Mouse (Mus musculus): ENCODE measurements at regions not wholly inside any gene's neighbourhood (a gene's known extent, or its start where the extent isn't known, plus 50 kb on each side); places are given as distances from the start of the nearest gene placed in this dataset.

GRCm38 (mm10) chr13:3730699-3731021 is 73.5 kb downstream of the Calml3 start:
- H3K4me3 ChIP-seq (ENCODE audit: control insufficient read depth in 1 of 2, insufficient read depth in 1 of 2, low read depth in 2 of 2, low read length in 2 of 2) = no peak overlapping the region
- no peak overlapping the region for H3K9ac ChIP-seq (ENCODE audit: control insufficient read depth, low read depth, low read length, poor library complexity, severe bottlenecking)
- no peak for DNase-seq (ENCODE audit: low read depth, low spot score)
- TF ChIP-seq E2F4 (IDR thresholded peaks at IDR 0.05; ENCODE audit: borderline replicate concordance, low read depth, low read length) (no peak), SIN3A (IDR thresholded peaks at IDR 0.05; ENCODE audit: low read length) (no peak), GATA1 (IDR thresholded peaks at IDR 0.05; ENCODE audit: low read depth, low read length) (no peak), ELF1 (IDR thresholded peaks at IDR 0.05; ENCODE audit: low read depth, low read length) (no peak), NELFE (IDR thresholded peaks at IDR 0.05; ENCODE audit: low read depth, low read length) (no peak), SMC3 (IDR thresholded peaks at IDR 0.05; ENCODE audit: low read depth, low read length) (no peak), POLR2A (IDR thresholded peaks at IDR 0.05; ENCODE audit: control insufficient read depth in 1 of 2, insufficient read depth in 1 of 2, low read depth in 1 of 2, low read length in 2 of 2, poor library complexity in 1 of 2) (no peak), MYC (IDR thresholded peaks at IDR 0.05; ENCODE audit: low read depth, low read length) (no peak)
- H3K4me1 ChIP-seq (ENCODE audit: control insufficient read depth in 1 of 2, insufficient read depth in 2 of 2, low read length in 2 of 2) = no peaks in the 10 kb centered on the region
- no peaks in the 10 kb centered on the region; a peak in 2 of 4 replicates for H3K27me3 ChIP-seq (ENCODE audit: control insufficient read depth in 1 of 2, insufficient read depth in 2 of 2, low read length in 2 of 2)
- H3K79me2 ChIP-seq (ENCODE audit: control insufficient read depth, insufficient read depth, low read length, poor library complexity) = no peaks in the 10 kb centered on the region
- no peaks in the 10 kb centered on the region for H3K36me3 ChIP-seq (ENCODE audit: control insufficient read depth in 1 of 2, insufficient read depth in 2 of 2, low read length in 2 of 2)
- H3K27ac ChIP-seq (ENCODE audit: control insufficient read depth, low read depth, low read length) = no peak overlapping the region
- no peaks in the 10 kb centered on the region for H3K9me3 ChIP-seq (replicated peaks; ENCODE audit: insufficient read depth, low read length)

GRCm38 (mm10) chr13:3729926-3730698 is 74.0 kb downstream of the Calml3 start:
- Histone ChIP-seq H3K4me1 (ENCODE audit: control insufficient read depth in 1 of 2, insufficient read depth in 2 of 2, low read length in 2 of 2) (no peaks in the 10 kb centered on the region), H3K79me2 (ENCODE audit: control insufficient read depth, insufficient read depth, low read length, poor library complexity) (no peaks in the 10 kb centered on the region), H3K36me3 (ENCODE audit: control insufficient read depth in 1 of 2, insufficient read depth in 2 of 2, low read length in 2 of 2) (no peaks in the 10 kb centered on the region), H3K27ac (ENCODE audit: control insufficient read depth, low read depth, low read length) (no peak overlapping the region), H3K9ac (ENCODE audit: control insufficient read depth, low read depth, low read length, poor library complexity, severe bottlenecking) (no peak overlapping the region), H3K27me3 (ENCODE audit: control insufficient read depth in 1 of 2, insufficient read depth in 2 of 2, low read length in 2 of 2) (no peaks in the 10 kb centered on the region; a peak in 2 of 4 replicates), H3K4me3 (ENCODE audit: control insufficient read depth in 1 of 2, insufficient read depth in 1 of 2, low read depth in 2 of 2, low read length in 2 of 2) (no peak overlapping the region), H3K9me3 (replicated peaks; ENCODE audit: insufficient read depth, low read length) (no peaks in the 10 kb centered on the region)
- no peak for DNase-seq (ENCODE audit: low read depth, low spot score)
- TF ChIP-seq MAFK (IDR thresholded peaks at IDR 0.05; ENCODE audit: borderline replicate concordance, low read depth, low read length) = no peak
- no peak for TF ChIP-seq POLR2AphosphoS5 (IDR thresholded peaks at IDR 0.05; ENCODE audit: borderline replicate concordance, low read depth, low read length)
- TF ChIP-seq POLR2A (IDR thresholded peaks at IDR 0.05; ENCODE audit: control insufficient read depth in 1 of 2, insufficient read depth in 1 of 2, low read depth in 1 of 2, low read length in 2 of 2, poor library complexity in 1 of 2) = no peak
- no peak for TF ChIP-seq SMC3 (IDR thresholded peaks at IDR 0.05; ENCODE audit: low read depth, low read length)
- TF ChIP-seq NRF1 (IDR thresholded peaks at IDR 0.05; ENCODE audit: insufficient read depth, low read depth, low read length, poor library complexity, severe bottlenecking) = no peak
- TF ChIP-seq ZKSCAN1 (IDR thresholded peaks at IDR 0.05; ENCODE audit: low read depth, low read length) = no peak
- TF ChIP-seq USF2 (IDR thresholded peaks at IDR 0.05; ENCODE audit: borderline replicate concordance in 1 of 2, insufficient read depth in 1 of 2, low read depth in 1 of 2, low read length in 2 of 2) = no peak
- no peak for TF ChIP-seq MXI1 (IDR thresholded peaks at IDR 0.05; ENCODE audit: low read depth, low read length)
- no peak for TF ChIP-seq NELFE (IDR thresholded peaks at IDR 0.05; ENCODE audit: low read depth, low read length)
- TF ChIP-seq MEF2A (IDR thresholded peaks at IDR 0.05; ENCODE audit: extremely low read depth, insufficient replicate concordance, low read depth, low read length, poor library complexity, severe bottlenecking) = no peak
- no peak for TF ChIP-seq MAX (IDR thresholded peaks at IDR 0.05; ENCODE audit: low read length)
- no peak for TF ChIP-seq UBTF (IDR thresholded peaks at IDR 0.05; ENCODE audit: borderline replicate concordance, insufficient read depth, low read depth, low read length)
- no peak for TF ChIP-seq RCOR1 (IDR thresholded peaks at IDR 0.05; ENCODE audit: low read depth, low read length)
- no peak for TF ChIP-seq TBP (IDR thresholded peaks at IDR 0.05; ENCODE audit: low read depth, low read length)
- no peak for TF ChIP-seq USF1 (IDR thresholded peaks at IDR 0.05; ENCODE audit: low read depth, low read length)
- no peak for TF ChIP-seq MAZ (IDR thresholded peaks at IDR 0.05; ENCODE audit: low read depth, low read length)
